Comparison of ENCODE assay signal across 8 mouse cellular contexts in genomic region chr11:80479425-80479824, GRCm38 (mm10). TPM values are rescaled to one million over a fixed set of nuclear protein-coding genes. Genes with fewer than 3 reads are reported as not detected.
DNase-seq lines count a peak whose midpoint lies in the region; ATAC-seq lines count a peak whose summit lies in the region.

No protein-coding gene starts in this region.

- H3K9me3 ChIP-seq in forebrain, embryonic 16.5 days (ENCODE audit: control insufficient read depth, low read length): no peaks in the 10 kb centered on the region
- H3K9me3 ChIP-seq in midbrain, embryonic 13.5 days: no peaks in the 10 kb centered on the region

- peak overlapping the region; percentile 93 for H3K4me3 ChIP-seq in forebrain, embryonic 16.5 days (replicated peaks; ENCODE audit: low read length)
- peak overlapping the region; percentile 89 for H3K4me3 ChIP-seq in midbrain, embryonic 13.5 days (replicated peaks)

- H3K27me3 ChIP-seq in forebrain, embryonic 16.5 days (replicated peaks; ENCODE audit: control insufficient read depth, insufficient read depth, low read length): no peaks in the 10 kb centered on the region
- H3K27me3 ChIP-seq in midbrain, embryonic 13.5 days: peaks cover 17% of the 10 kb centered on the region

- peak overlapping the region; percentile 99 for H3K9ac ChIP-seq in forebrain, embryonic 16.5 days (replicated peaks; ENCODE audit: low read depth, low read length)
- H3K9ac ChIP-seq in midbrain, embryonic 13.5 days (replicated peaks): peak overlapping the region; percentile 100

- 29% methylated on average over 5 of the region's 5 CpGs for WGBS in forebrain, embryonic 16.5 days
- 46% methylated on average over 5 of the region's 5 CpGs for WGBS in midbrain, embryonic 13.5 days

- peaks cover 7% of the 10 kb centered on the region; the same call in 1 of the 2 replicates for H3K36me3 ChIP-seq in forebrain, embryonic 16.5 days (ENCODE audit: control insufficient read depth, insufficient read depth)
- H3K36me3 ChIP-seq in midbrain, embryonic 13.5 days: peaks cover 16% of the 10 kb centered on the region; the same call in 1 of the 2 replicates

- peak overlapping the region; percentile 97 for H3K4me2 ChIP-seq in forebrain, embryonic 16.5 days (ENCODE audit: low read length)
- peak overlapping the region; percentile 98 for H3K4me2 ChIP-seq in midbrain, embryonic 13.5 days (replicated peaks)

- peak; percentile 57 for DNase-seq in layer of hippocampus, adult 11-12 months (ENCODE audit: low spot score)
- no peak for DNase-seq in layer of hippocampus, adult 8-10 months (ENCODE audit: low spot score in 2 of 2)
- peak; percentile 69 for DNase-seq in cerebellum, adult 9-10 months
- DNase-seq in adipocyte (ENCODE audit: low spot score): no peak
- DNase-seq in adrenal gland, postnatal 25 days: no peak

- no peak for ATAC-seq in forebrain, embryonic 16.5 days
- ATAC-seq in midbrain, embryonic 13.5 days: no peak
- no peak for ATAC-seq in megakaryocyte-erythroid progenitor cell, adult 5-6 weeks (replicated peaks; ENCODE audit: low FRiP score, low TSS enrichment, poor library complexity, severe bottlenecking)

- peaks cover 47% of the 10 kb centered on the region for H3K4me1 ChIP-seq in forebrain, embryonic 16.5 days (replicated peaks; ENCODE audit: control insufficient read depth, insufficient read depth, low read length)
- H3K4me1 ChIP-seq in midbrain, embryonic 13.5 days (replicated peaks): peaks cover 75% of the 10 kb centered on the region

- peak overlapping the region; percentile 99 for H3K27ac ChIP-seq in forebrain, embryonic 16.5 days (ENCODE audit: low read length)
- peak overlapping the region; percentile 99 for H3K27ac ChIP-seq in midbrain, embryonic 13.5 days

RNA-seq across cellular contexts. Expression of gene Cdk5r1, which starts 2.6 kb away (rescaled TPM):
- total RNA-seq in layer of hippocampus, adult 8-10 months (2022): 100 to 1,000 TPM; 180 to 207 (median 189) TPM
- polyA plus RNA-seq in forebrain, embryonic 16.5 days (2015; fragmentation: Nextera tagmentation; extraction: Ambion mirVana): 109 and 113 TPM in 2 replicates
- polyA plus RNA-seq in midbrain, embryonic 13.5 days (2015; fragmentation: Nextera tagmentation; extraction: Ambion mirVana): 88.3 and 98.6 TPM in 2 replicates
- total RNA-seq in megakaryocyte-erythroid progenitor cell, adult 5-6 weeks (2014; fragmentation: Nextera tagmentation): 0.72 and 1.2 TPM in 2 replicates
- 0.50 and 1.9 TPM in 2 replicates for total RNA-seq in megakaryocyte-erythroid progenitor cell, adult 5-6 weeks (2017)
- 2.7 and 3.2 TPM in 2 replicates for total RNA-seq in adrenal gland, postnatal 25 days (2021)

RNA-seq across cellular contexts. Expression of gene Psmd11, which starts 51.0 kb away (rescaled TPM):
- total RNA-seq in layer of hippocampus, adult 8-10 months (2022): 100 to 1,000 TPM; 105 to 116 (median 107) TPM
- 336 and 357 TPM in 2 replicates for polyA plus RNA-seq in forebrain, embryonic 16.5 days (2015; fragmentation: Nextera tagmentation; extraction: Ambion mirVana)
- 321 and 336 TPM in 2 replicates for polyA plus RNA-seq in midbrain, embryonic 13.5 days (2015; fragmentation: Nextera tagmentation; extraction: Ambion mirVana)
- total RNA-seq in megakaryocyte-erythroid progenitor cell, adult 5-6 weeks (2014; fragmentation: Nextera tagmentation): 130 and 137 TPM in 2 replicates
- total RNA-seq in megakaryocyte-erythroid progenitor cell, adult 5-6 weeks (2017): 125 and 153 TPM in 2 replicates
- 151 and 166 TPM in 2 replicates for total RNA-seq in adrenal gland, postnatal 25 days (2021)

Comparison
In these comparisons a context has a peak if more than half of its experiments do, and no peak if none do; other contexts are left out.
1. DNase-seq: peak in layer of hippocampus, adult 11-12 months (single experiment) and cerebellum, adult 9-10 months (single experiment); none in layer of hippocampus, adult 8-10 months (0 of 2), adipocyte (single experiment) and adrenal gland, postnatal 25 days (single experiment).
2. RNA of gene Cdk5r1, which starts 2.6 kb away (total RNA-seq): 180 to 207 TPM in layer of hippocampus, adult 8-10 months; 2.7 to 3.2 TPM in adrenal gland, postnatal 25 days and 0.50 to 1.9 TPM in megakaryocyte-erythroid progenitor cell, adult 5-6 weeks; every median in the first group is over 10 times any median in the second.